In the genomic region with DNA sequence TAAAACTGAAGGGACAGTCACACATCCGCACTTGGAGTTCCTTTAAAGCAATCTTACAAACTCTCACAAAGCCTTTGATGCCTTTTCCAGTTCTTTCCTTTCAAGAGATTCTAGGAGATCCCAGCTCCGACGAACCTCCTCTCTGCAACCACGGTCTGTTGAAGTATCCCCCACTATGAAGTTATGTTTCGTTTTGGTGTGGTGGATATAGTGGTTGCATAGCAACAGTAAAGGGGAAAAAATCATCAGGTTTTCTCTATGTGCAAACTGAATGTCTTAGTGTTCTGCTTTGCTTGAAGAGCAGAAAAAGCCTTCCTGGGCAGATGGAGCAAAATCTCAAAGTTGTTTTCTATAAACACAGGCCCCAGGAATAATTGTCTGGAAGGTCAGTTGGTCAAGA, we compare ENCODE assay signal across 32 mouse cellular contexts.
DNase-seq lines count a peak whose midpoint lies in the region; ATAC-seq and TF ChIP-seq lines count a peak whose summit lies in the region.
"Had no signal": no experiment of that assay in that cellular context is flagged by ENCODE, and none has a peak within 500 bp of the region (broad histone marks: within the 10 kb centered on the region; RNA-seq: fewer than 3 reads in every experiment).

No protein-coding gene starts in this region.

- DNase-seq in forebrain, postnatal 0 days = peak; percentile 44
- DNase-seq in layer of hippocampus, postnatal 14 days (ENCODE audit: low spot score in 2 of 2) = peak; percentile 7 to 16
- no peak for DNase-seq in layer of hippocampus, adult 9-10 months (ENCODE audit: low spot score)
- peak; percentile 21 to 22 for DNase-seq in right cerebral cortex, adult 2 months (ENCODE audit: low spot score in 2 of 2)
- no peak for DNase-seq in right cerebral cortex, postnatal 4 days
- no peak for DNase-seq in lung, adult 18-20 months
- DNase-seq: adrenal gland, adult 8-10 months; cerebellum, adult 9-10 months; cerebellum, postnatal 36 days; embryo, embryonic 11 days; gastrocnemius, postnatal 25 days; heart, adult 11 months; heart, postnatal 36 days; kidney, adult 9 months; kidney, postnatal 10 days; left cerebral cortex, postnatal 4 days; liver, postnatal 0 days; lung, postnatal 4 days; thymus, adult 18-20 months; thymus, postnatal 25 days had no signal

- no peak for TF ChIP-seq CTCF in forebrain, postnatal 0 days (IDR thresholded peaks at IDR 0.05; ENCODE audit: low read depth)

- H3K27ac ChIP-seq in forebrain, postnatal 0 days (ENCODE audit: low read depth, low read length) = peak overlapping the region; percentile 2; the same call in 1 of the 2 replicates
- no peak overlapping the region for H3K27ac ChIP-seq in forebrain, embryonic 12.5 days
- H3K27ac ChIP-seq: embryonic facial prominence, embryonic 12.5 days; heart, embryonic 10.5 days; heart, embryonic 15.5 days; hindbrain, embryonic 13.5 days; liver, embryonic 12.5 days; midbrain, embryonic 13.5 days; stomach, postnatal 0 days had no signal

- no peaks in the 10 kb centered on the region for H3K36me3 ChIP-seq in forebrain, postnatal 0 days (ENCODE audit: insufficient read depth)
- no peaks in the 10 kb centered on the region for H3K36me3 ChIP-seq in forebrain, embryonic 12.5 days (replicated peaks)
- H3K36me3 ChIP-seq: embryonic facial prominence, embryonic 12.5 days; G1E; heart, embryonic 10.5 days; heart, embryonic 15.5 days; hindbrain, embryonic 13.5 days; liver, embryonic 12.5 days; midbrain, embryonic 13.5 days had no signal

- peak; percentile 78 for ATAC-seq in forebrain, postnatal 0 days
- ATAC-seq in forebrain, embryonic 12.5 days (ENCODE audit: low FRiP score) = no peak
- ATAC-seq: intestine, postnatal 0 days; liver, embryonic 12.5 days; liver, postnatal 0 days; lung, postnatal 0 days; midbrain, embryonic 13.5 days had no signal

- no peak overlapping the region for H3K9ac ChIP-seq in forebrain, postnatal 0 days
- H3K9ac ChIP-seq in forebrain, embryonic 12.5 days = no peak overlapping the region
- H3K9ac ChIP-seq: embryonic facial prominence, embryonic 12.5 days; heart, embryonic 15.5 days; hindbrain, embryonic 13.5 days; liver, embryonic 12.5 days; liver, postnatal 0 days; midbrain, embryonic 13.5 days had no signal

- no peak overlapping the region for H3K4me3 ChIP-seq in forebrain, postnatal 0 days (ENCODE audit: low read depth, low read length)
- H3K4me3 ChIP-seq in forebrain, embryonic 12.5 days (replicated peaks) = no peak overlapping the region
- H3K4me3 ChIP-seq: embryonic facial prominence, embryonic 12.5 days; heart, embryonic 10.5 days; heart, embryonic 15.5 days; hindbrain, embryonic 13.5 days; liver, embryonic 12.5 days; megakaryocyte, embryonic 14.5 days; midbrain, embryonic 13.5 days had no signal

- H3K4me1 ChIP-seq in forebrain, postnatal 0 days (ENCODE audit: insufficient read depth) = 0 out of 2 replicates have a peak, but pooled peaks cover 4% of the 10 kb centered on the region
- no peaks in the 10 kb centered on the region for H3K4me1 ChIP-seq in forebrain, embryonic 12.5 days
- H3K4me1 ChIP-seq: embryonic facial prominence, embryonic 12.5 days; heart, embryonic 10.5 days; heart, embryonic 15.5 days; hindbrain, embryonic 13.5 days; liver, embryonic 12.5 days; megakaryocyte, embryonic 14.5 days; midbrain, embryonic 13.5 days had no signal

- no peaks in the 10 kb centered on the region for H3K9me3 ChIP-seq in forebrain, postnatal 0 days (ENCODE audit: low read length)
- H3K9me3 ChIP-seq in forebrain, embryonic 12.5 days = no peaks in the 10 kb centered on the region
- H3K9me3 ChIP-seq: embryonic facial prominence, embryonic 12.5 days; heart, embryonic 10.5 days; heart, embryonic 15.5 days; hindbrain, embryonic 13.5 days; midbrain, embryonic 13.5 days had no signal

- H3K27me3 ChIP-seq in forebrain, postnatal 0 days (ENCODE audit: insufficient read depth, low read length) = no peaks in the 10 kb centered on the region
- H3K27me3 ChIP-seq in forebrain, embryonic 12.5 days = no peaks in the 10 kb centered on the region
- H3K27me3 ChIP-seq: embryonic facial prominence, embryonic 12.5 days; heart, embryonic 15.5 days; hindbrain, embryonic 13.5 days; liver, embryonic 12.5 days; megakaryocyte, embryonic 14.5 days; midbrain, embryonic 13.5 days had no signal

- WGBS in forebrain, postnatal 0 days = 45% methylated on average over 5 of the region's 5 CpGs
- WGBS in forebrain, embryonic 12.5 days = 80% methylated on average over 5 of the region's 5 CpGs

- no peak overlapping the region for H3K4me2 ChIP-seq in forebrain, postnatal 0 days (ENCODE audit: low read depth)
- H3K4me2 ChIP-seq in forebrain, embryonic 12.5 days = no peak overlapping the region
- H3K4me2 ChIP-seq: embryonic facial prominence, embryonic 12.5 days; heart, embryonic 15.5 days; hindbrain, embryonic 13.5 days; liver, embryonic 12.5 days; midbrain, embryonic 13.5 days had no signal

Comparison
In these comparisons a context has a peak if more than half of its experiments do, and no peak if none do; other contexts are left out.
1. DNase-seq: peak in forebrain, postnatal 0 days (single experiment), layer of hippocampus, postnatal 14 days (2 of 2) and right cerebral cortex, adult 2 months (2 of 2); none in layer of hippocampus, adult 9-10 months (single experiment), right cerebral cortex, postnatal 4 days (single experiment) and lung, adult 18-20 months (0 of 2).